Mouse (Mus musculus): ENCODE data around the gene Olfr5. TPM values are rescaled to one million over a fixed set of nuclear protein-coding genes. Genes with fewer than 3 reads are reported as not detected.
"Not testable (repeated sequence)": the region's sequence is repeated elsewhere in the genome, so short reads cannot be mapped to it uniquely, and the experiment has no call there.

The Olfr5 gene
- polyA plus RNA-seq (2012; rRNA removed) = not detected in 2 replicates

GRCm38 (mm10) chr7:6486841-6487240 is at the start of gene Olfr5:
Olfr5 (minus strand) TSS chr7:6486941.
- Histone ChIP-seq H3K27ac (ENCODE audit: insufficient read depth, low read depth, low read length) (no peak within 1 kb of the TSS), H3K27me3 (replicated peaks; ENCODE audit: control insufficient read depth, insufficient read depth, low read length) (no peaks in the 10 kb centered on the region), H3K4me1 (ENCODE audit: control insufficient read depth, insufficient read depth, low read length) (no peaks in the 10 kb centered on the region), H3K36me3 (ENCODE audit: control insufficient read depth, insufficient read depth, low read length) (no peaks in the 10 kb centered on the region), H3K4me3 (ENCODE audit: insufficient read depth, low read depth, low read length) (no peak within 1 kb of the TSS)
- DNase-seq = no peak
- WGBS = 22% methylated on average over 2 of the region's 2 CpGs
- no peak for TF ChIP-seq CTCF (conservative IDR thresholded peaks at IDR 0.05; ENCODE audit: insufficient read depth, insufficient read length, low read depth, low read length)
- no peak for TF ChIP-seq POLR2A (IDR thresholded peaks at IDR 0.05; ENCODE audit: low read depth, low read length)

GRCm38 (mm10) chr7:6526141-6526540 is 39.4 kb upstream of the Olfr5 start:
- Histone ChIP-seq H3K36me3 (ENCODE audit: control insufficient read depth, insufficient read depth, low read length) (no peaks in the 10 kb centered on the region), H3K27me3 (replicated peaks; ENCODE audit: control insufficient read depth, insufficient read depth, low read length) (no peaks in the 10 kb centered on the region), H3K4me1 (ENCODE audit: control insufficient read depth, insufficient read depth, low read length) (no peaks in the 10 kb centered on the region), H3K27ac (ENCODE audit: insufficient read depth, low read depth, low read length) (no peak overlapping the region), H3K4me3 (ENCODE audit: insufficient read depth, low read depth, low read length) (no peak overlapping the region)
- no peak for TF ChIP-seq POLR2A (IDR thresholded peaks at IDR 0.05; ENCODE audit: low read depth, low read length)
- TF ChIP-seq CTCF (conservative IDR thresholded peaks at IDR 0.05; ENCODE audit: insufficient read depth, insufficient read length, low read depth, low read length) = peak; percentile 56
- 67% methylated on average over 5 of the region's 5 CpGs for WGBS
- peak; percentile 19 for DNase-seq

- Histone ChIP-seq H3K36me3 (ENCODE audit: control insufficient read depth, insufficient read depth, low read length) (no peaks in the 10 kb centered on the region), H3K27me3 (replicated peaks; ENCODE audit: control insufficient read depth, insufficient read depth, low read length) (no peaks in the 10 kb centered on the region), H3K4me3 (ENCODE audit: insufficient read depth, low read depth, low read length) (no peak overlapping the region), H3K27ac (ENCODE audit: insufficient read depth, low read depth, low read length) (no peak overlapping the region), H3K4me1 (ENCODE audit: control insufficient read depth, insufficient read depth, low read length) (no peaks in the 10 kb centered on the region)
- 60% methylated on average over 3 of the region's 3 CpGs for WGBS
- DNase-seq = no peak
- TF ChIP-seq POLR2A (IDR thresholded peaks at IDR 0.05; ENCODE audit: low read depth, low read length) (no peak), CTCF (conservative IDR thresholded peaks at IDR 0.05; ENCODE audit: insufficient read depth, insufficient read length, low read depth, low read length) (no peak)
Measured at GRCm38 (mm10) chr7:6525001-6525400, 38.3 kb upstream of the Olfr5 start.

GRCm38 (mm10) chr7:6522850-6523249 is 36.1 kb upstream of the Olfr5 start, which contains the start of gene Olfr1349:
Olfr1349 (minus strand) TSS chr7:6522950.
- TF ChIP-seq POLR2A (IDR thresholded peaks at IDR 0.05; ENCODE audit: low read depth, low read length) = no peak
- no peak for TF ChIP-seq CTCF (conservative IDR thresholded peaks at IDR 0.05; ENCODE audit: insufficient read depth, insufficient read length, low read depth, low read length)
- no peak within 1 kb of the TSS for H3K27ac ChIP-seq (ENCODE audit: insufficient read depth, low read depth, low read length)
- no peaks in the 10 kb centered on the region for H3K27me3 ChIP-seq (replicated peaks; ENCODE audit: control insufficient read depth, insufficient read depth, low read length)
- H3K36me3 ChIP-seq (ENCODE audit: control insufficient read depth, insufficient read depth, low read length) = no peaks in the 10 kb centered on the region
- WGBS = 83% methylated on average over 5 of the region's 5 CpGs
- no peaks in the 10 kb centered on the region for H3K4me1 ChIP-seq (ENCODE audit: control insufficient read depth, insufficient read depth, low read length)
- DNase-seq = no peak
- no peak within 1 kb of the TSS for H3K4me3 ChIP-seq (ENCODE audit: insufficient read depth, low read depth, low read length)

DNA sequence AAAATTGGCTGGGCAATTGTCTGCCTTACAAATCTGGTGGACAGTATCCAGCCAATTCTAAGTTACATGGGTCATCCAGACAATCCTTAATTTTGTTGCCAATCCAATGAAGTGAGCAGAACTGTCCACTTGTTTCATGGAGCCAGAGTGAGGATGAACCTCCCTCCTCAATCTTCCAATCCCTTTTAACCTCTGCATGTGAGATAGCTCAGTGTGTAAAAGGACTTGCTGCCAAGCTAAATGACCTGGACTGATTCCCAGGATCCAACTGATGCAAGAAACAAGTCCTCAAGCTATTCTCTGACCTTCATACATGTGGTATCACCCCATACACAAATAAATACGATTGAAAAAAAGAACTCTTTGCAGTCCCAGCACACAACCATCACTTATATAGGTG is 34.9 kb upstream of the Olfr5 start:
- Histone ChIP-seq H3K36me3 (ENCODE audit: control insufficient read depth, insufficient read depth, low read length) (no peaks in the 10 kb centered on the region), H3K27ac (ENCODE audit: insufficient read depth, low read depth, low read length) (no peak overlapping the region), H3K4me1 (ENCODE audit: control insufficient read depth, insufficient read depth, low read length) (no peaks in the 10 kb centered on the region), H3K4me3 (ENCODE audit: insufficient read depth, low read depth, low read length) (no peak overlapping the region), H3K27me3 (replicated peaks; ENCODE audit: control insufficient read depth, insufficient read depth, low read length) (no peaks in the 10 kb centered on the region)
- 27% methylated on average over 1 of the region's 1 CpGs for WGBS
- no peak for DNase-seq
- TF ChIP-seq CTCF (conservative IDR thresholded peaks at IDR 0.05; ENCODE audit: insufficient read depth, insufficient read length, low read depth, low read length) = no peak
- no peak for TF ChIP-seq POLR2A (IDR thresholded peaks at IDR 0.05; ENCODE audit: low read depth, low read length)

DNA sequence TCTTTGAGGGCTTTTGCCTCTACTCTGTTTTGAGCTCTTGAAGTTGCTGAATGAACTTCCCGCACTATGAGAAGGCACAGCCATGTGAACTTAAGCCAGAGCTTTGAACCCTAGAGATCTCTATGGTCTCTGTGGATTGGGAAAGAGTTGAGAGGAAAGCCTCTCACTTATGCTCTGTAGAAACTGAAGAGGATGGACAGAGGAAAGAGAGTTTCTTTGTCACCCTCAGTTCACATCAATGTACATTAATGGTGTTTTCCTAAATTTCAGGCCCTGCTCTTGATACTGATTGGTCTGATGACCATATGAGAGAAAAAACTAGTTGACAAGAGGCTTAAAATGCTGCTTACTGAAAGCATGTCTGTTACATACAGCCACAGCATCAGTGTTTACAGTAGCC is 21.9 kb upstream of the Olfr5 start, which contains the start of gene Olfr1348:
TSS of gene Olfr1348 (minus strand) at position 101 of the 400 bp plus-strand sequence.
- H3K27me3 ChIP-seq (replicated peaks; ENCODE audit: control insufficient read depth, insufficient read depth, low read length) = no peaks in the 10 kb centered on the region
- no peak within 1 kb of the TSS for H3K4me3 ChIP-seq (ENCODE audit: insufficient read depth, low read depth, low read length)
- DNase-seq = no peak
- 89% methylated on average over 1 of the region's 1 CpGs for WGBS
- H3K4me1 ChIP-seq (ENCODE audit: control insufficient read depth, insufficient read depth, low read length) = no peaks in the 10 kb centered on the region
- TF ChIP-seq POLR2A (IDR thresholded peaks at IDR 0.05; ENCODE audit: low read depth, low read length) (no peak), CTCF (conservative IDR thresholded peaks at IDR 0.05; ENCODE audit: insufficient read depth, insufficient read length, low read depth, low read length) (no peak)
- no peaks in the 10 kb centered on the region for H3K36me3 ChIP-seq (ENCODE audit: control insufficient read depth, insufficient read depth, low read length)
- H3K27ac ChIP-seq (ENCODE audit: insufficient read depth, low read depth, low read length) = no peak within 1 kb of the TSS

DNA sequence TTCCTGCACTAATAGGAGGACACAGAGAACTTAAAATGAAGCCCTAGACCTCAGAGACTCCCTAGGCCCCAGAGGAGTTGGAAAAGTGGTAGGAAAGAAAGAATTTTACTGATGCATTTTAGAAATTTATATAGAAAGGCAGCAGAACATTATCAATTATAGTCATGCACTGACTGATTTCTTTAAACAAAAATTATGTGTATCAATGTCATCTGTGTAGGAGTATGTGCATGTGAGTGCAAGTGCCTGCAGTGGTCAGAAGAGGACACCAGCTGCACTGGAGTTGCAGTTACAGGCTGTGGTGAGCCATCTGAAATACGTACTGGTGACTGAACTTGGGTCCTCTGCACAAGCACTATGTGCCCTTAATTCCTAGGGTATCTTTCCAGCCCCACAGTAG is 12.9 kb upstream of the Olfr5 start, which contains the start of gene Olfr1347:
TSS of gene Olfr1347 (minus strand) at position 101 of the 400 bp plus-strand sequence.
- TF ChIP-seq CTCF (conservative IDR thresholded peaks at IDR 0.05; ENCODE audit: insufficient read depth, insufficient read length, low read depth, low read length) = no peak
- TF ChIP-seq POLR2A (IDR thresholded peaks at IDR 0.05; ENCODE audit: low read depth, low read length) = no peak
- Histone ChIP-seq H3K27ac (ENCODE audit: insufficient read depth, low read depth, low read length) (no peak within 1 kb of the TSS), H3K27me3 (replicated peaks; ENCODE audit: control insufficient read depth, insufficient read depth, low read length) (no peaks in the 10 kb centered on the region), H3K4me3 (ENCODE audit: insufficient read depth, low read depth, low read length) (no peak within 1 kb of the TSS), H3K36me3 (ENCODE audit: control insufficient read depth, insufficient read depth, low read length) (no peaks in the 10 kb centered on the region), H3K4me1 (ENCODE audit: control insufficient read depth, insufficient read depth, low read length) (no peaks in the 10 kb centered on the region)
- no peak for DNase-seq
- 51% methylated on average over 1 of the region's 1 CpGs for WGBS

GRCm38 (mm10) chr7:6477633-6478032 is 9.1 kb downstream of the Olfr5 start:
- peak; percentile 73 for DNase-seq
- not testable (repeated sequence) for H3K27ac ChIP-seq (ENCODE audit: insufficient read depth, low read depth, low read length); H3K27me3 ChIP-seq (replicated peaks; ENCODE audit: control insufficient read depth, insufficient read depth, low read length); H3K4me1 ChIP-seq (ENCODE audit: control insufficient read depth, insufficient read depth, low read length); H3K4me3 ChIP-seq (ENCODE audit: insufficient read depth, low read depth, low read length); H3K36me3 ChIP-seq (ENCODE audit: control insufficient read depth, insufficient read depth, low read length)
- 56% methylated on average over 2 of the region's 2 CpGs for WGBS
